Mouse (Mus musculus): ENCODE measurements around the gene Rad50. TPM values are rescaled to one million over a fixed set of nuclear protein-coding genes. Genes with fewer than 3 reads are reported as not detected.

The Rad50 gene
- polyA plus RNA-seq, 1 experiment from 2014 or later, result 20.7 TPM

- H3K27me3 ChIP-seq (ENCODE audit: control insufficient read depth, insufficient read depth, low read length), result no peaks in the 10 kb centered on the region
- peak overlapping the region; percentile 65 for H3K4me3 ChIP-seq (ENCODE audit: low read depth, low read length)
- 84% methylated on average over 3 of the region's 3 CpGs for WGBS
- H3K36me3 ChIP-seq (ENCODE audit: control insufficient read depth, insufficient read depth, low read length), result no peaks in the 10 kb centered on the region
- H3K9me3 ChIP-seq (ENCODE audit: control insufficient read depth, low read length), result no peaks in the 10 kb centered on the region
- peaks cover 3% of the 10 kb centered on the region; the same call in 1 of the 2 replicates for H3K4me1 ChIP-seq (ENCODE audit: control insufficient read depth, insufficient read depth, low read length)
- no peak for DNase-seq (ENCODE audit: low spot score, missing footprints)
- no peak overlapping the region for H3K9ac ChIP-seq (ENCODE audit: low read length)
- no peak for ATAC-seq (ENCODE audit: low FRiP score)
- no peak overlapping the region for H3K27ac ChIP-seq (ENCODE audit: low read depth, low read length)
- peak overlapping the region; percentile 95 for H3K4me2 ChIP-seq
These were observed 545 bp upstream of the Rad50 start for GRCm38 (mm10) chr11:53707718-53708009.

DNA sequence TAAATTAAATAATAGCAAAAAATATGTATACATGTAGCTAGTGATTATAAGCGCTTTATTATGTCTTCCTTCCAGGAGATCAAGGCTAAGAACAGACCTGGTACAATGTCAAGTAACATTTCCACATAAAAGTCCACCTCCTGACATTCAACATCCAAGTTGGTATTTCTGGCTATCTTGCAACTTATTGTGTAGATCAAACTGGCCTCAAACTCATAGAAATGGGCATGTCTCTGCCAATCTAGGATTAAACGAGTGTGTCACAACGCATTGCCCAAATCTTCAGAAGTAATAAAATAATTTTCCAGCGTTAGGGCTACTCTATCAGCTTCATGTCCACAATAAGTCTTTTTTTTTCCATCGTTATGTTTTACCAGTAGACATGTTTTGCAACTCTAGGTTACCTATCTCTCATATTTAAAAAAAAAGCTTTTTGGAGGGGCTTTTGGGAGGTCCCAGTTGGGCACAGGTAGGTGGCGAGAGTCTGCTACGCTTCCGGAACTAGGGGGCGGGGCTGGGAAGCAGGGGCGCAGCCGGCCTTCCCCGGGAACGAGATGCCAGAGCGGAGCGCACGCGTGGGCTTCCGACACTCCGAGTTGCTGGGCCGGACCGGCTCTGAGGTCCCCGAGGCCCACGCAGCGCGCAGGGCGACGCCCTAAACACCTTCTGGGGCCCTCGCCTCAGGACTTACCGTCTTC, 734 bp downstream of the Rad50 start:
- peak; percentile 52 for ATAC-seq (ENCODE audit: low FRiP score)
- H3K4me1 ChIP-seq (ENCODE audit: control insufficient read depth, insufficient read depth, low read length), result peaks cover 3% of the 10 kb centered on the region; the same call in 1 of the 2 replicates
- H3K9ac ChIP-seq (ENCODE audit: low read length), result peak overlapping the region; percentile 73
- no peaks in the 10 kb centered on the region for H3K9me3 ChIP-seq (ENCODE audit: control insufficient read depth, low read length)
- H3K27ac ChIP-seq (ENCODE audit: low read depth, low read length), result no peak overlapping the region
- H3K4me2 ChIP-seq, result peak overlapping the region; percentile 95
- DNase-seq (ENCODE audit: low spot score, missing footprints), result no peak
- H3K36me3 ChIP-seq (ENCODE audit: control insufficient read depth, insufficient read depth, low read length), result no peaks in the 10 kb centered on the region
- no peaks in the 10 kb centered on the region for H3K27me3 ChIP-seq (ENCODE audit: control insufficient read depth, insufficient read depth, low read length)
- peak overlapping the region; percentile 65 for H3K4me3 ChIP-seq (ENCODE audit: low read depth, low read length)
- 8% methylated on average over 29 of the region's 29 CpGs for WGBS

GRCm38 (mm10) chr11:53699351-53699750, 7.8 kb downstream of the Rad50 start:
- no peak for ATAC-seq (ENCODE audit: low FRiP score)
- 91% methylated on average over 4 of the region's 4 CpGs for WGBS
- Histone ChIP-seq H3K27me3 (ENCODE audit: control insufficient read depth, insufficient read depth, low read length) (no peaks in the 10 kb centered on the region), H3K4me1 (ENCODE audit: control insufficient read depth, insufficient read depth, low read length) (no peaks in the 10 kb centered on the region), H3K4me3 (ENCODE audit: low read depth, low read length) (no peak overlapping the region), H3K27ac (ENCODE audit: low read depth, low read length) (no peak overlapping the region), H3K36me3 (ENCODE audit: control insufficient read depth, insufficient read depth, low read length) (peaks cover 3% of the 10 kb centered on the region; the same call in 1 of the 2 replicates), H3K4me2 (no peak overlapping the region), H3K9ac (ENCODE audit: low read length) (no peak overlapping the region), H3K9me3 (ENCODE audit: control insufficient read depth, low read length) (no peaks in the 10 kb centered on the region)
- DNase-seq (ENCODE audit: low spot score, missing footprints), result no peak

DNA sequence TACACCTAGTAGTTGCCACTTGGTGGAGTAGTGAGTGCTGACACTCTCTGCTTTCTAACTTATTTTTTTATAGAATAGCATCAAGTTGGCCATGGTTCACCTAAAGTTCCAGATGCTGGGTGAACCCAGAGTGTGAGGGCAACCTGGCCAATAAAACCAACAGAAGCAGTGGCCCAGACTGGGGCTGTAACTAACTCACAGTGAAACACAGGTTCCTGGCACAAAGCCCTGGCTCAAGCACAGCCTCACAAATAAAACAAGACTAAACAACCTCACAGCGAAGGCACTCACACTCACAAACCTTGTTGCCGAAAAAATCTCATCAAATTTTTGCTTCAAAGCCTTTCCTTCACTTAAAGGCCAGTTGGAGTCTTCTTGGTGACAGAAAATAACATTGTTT, 8.6 kb downstream of the Rad50 start:
- H3K9ac ChIP-seq (ENCODE audit: low read length), result no peak overlapping the region
- H3K9me3 ChIP-seq (ENCODE audit: control insufficient read depth, low read length), result no peaks in the 10 kb centered on the region
- H3K27ac ChIP-seq (ENCODE audit: low read depth, low read length), result no peak overlapping the region
- DNase-seq (ENCODE audit: low spot score, missing footprints) (no peak), ATAC-seq (ENCODE audit: low FRiP score) (no peak)
- no peaks in the 10 kb centered on the region for H3K27me3 ChIP-seq (ENCODE audit: control insufficient read depth, insufficient read depth, low read length)
- peaks cover 3% of the 10 kb centered on the region; the same call in 1 of the 2 replicates for H3K36me3 ChIP-seq (ENCODE audit: control insufficient read depth, insufficient read depth, low read length)
- H3K4me3 ChIP-seq (ENCODE audit: low read depth, low read length), result no peak overlapping the region
- H3K4me1 ChIP-seq (ENCODE audit: control insufficient read depth, insufficient read depth, low read length), result no peaks in the 10 kb centered on the region
- H3K4me2 ChIP-seq, result no peak overlapping the region
- WGBS, result 95% methylated on average over 2 of the region's 2 CpGs

DNA sequence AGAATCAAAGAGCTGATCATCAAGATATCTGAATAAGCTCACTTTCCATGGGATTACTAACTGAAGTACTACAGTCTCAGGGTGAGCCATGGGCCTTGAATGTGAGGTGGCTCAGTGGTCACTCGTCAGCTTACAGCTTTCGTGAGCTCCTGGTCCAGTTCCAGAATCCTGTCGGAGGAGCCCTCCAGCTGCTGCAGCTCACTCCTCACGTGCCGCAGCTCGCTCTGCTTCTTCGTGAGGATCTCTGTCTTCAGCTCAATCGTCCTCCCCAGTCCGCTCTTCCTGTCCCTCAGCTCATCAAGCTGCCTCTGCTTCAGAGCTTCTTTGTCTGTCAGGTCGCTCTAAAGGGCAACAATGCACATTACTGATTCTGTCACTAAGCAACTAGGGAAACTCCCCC, 15.1 kb downstream of the Rad50 start:
- Histone ChIP-seq H3K27ac (ENCODE audit: low read depth, low read length) (no peak overlapping the region), H3K4me1 (ENCODE audit: control insufficient read depth, insufficient read depth, low read length) (no peaks in the 10 kb centered on the region), H3K9me3 (ENCODE audit: control insufficient read depth, low read length) (no peaks in the 10 kb centered on the region), H3K27me3 (ENCODE audit: control insufficient read depth, insufficient read depth, low read length) (no peaks in the 10 kb centered on the region), H3K4me2 (no peak overlapping the region), H3K36me3 (ENCODE audit: control insufficient read depth, insufficient read depth, low read length) (no peaks in the 10 kb centered on the region), H3K9ac (ENCODE audit: low read length) (no peak overlapping the region), H3K4me3 (ENCODE audit: low read depth, low read length) (no peak overlapping the region)
- DNase-seq (ENCODE audit: low spot score, missing footprints) (peak; percentile 89), ATAC-seq (ENCODE audit: low FRiP score) (no peak)
- WGBS, result 55% methylated on average over 10 of the region's 10 CpGs

DNA sequence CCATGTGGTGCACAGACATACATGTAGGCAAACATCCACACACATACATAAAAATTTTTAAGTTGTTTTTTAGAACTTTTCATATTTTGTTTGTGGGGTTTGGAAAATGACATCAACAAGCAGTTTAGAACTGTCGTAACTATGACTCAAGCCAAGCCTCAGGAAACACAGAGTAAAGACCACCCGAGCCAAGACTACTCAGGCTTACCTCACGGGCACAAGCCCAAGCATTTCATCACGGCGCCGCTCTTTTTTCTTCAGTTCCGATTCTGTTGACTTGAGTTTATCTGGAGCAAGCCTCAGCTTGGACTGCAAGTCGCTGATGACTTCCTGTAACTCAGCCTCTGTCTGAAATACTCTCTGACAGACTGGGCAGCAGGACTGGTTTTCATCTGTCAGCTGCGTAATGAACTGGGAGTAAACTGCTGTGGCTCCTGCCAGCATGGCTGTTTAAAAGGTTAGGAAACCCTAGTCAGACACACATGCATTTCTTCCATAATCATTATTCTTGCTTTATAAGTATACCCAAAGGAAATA, 24.1 kb downstream of the Rad50 start:
- no peak for DNase-seq (ENCODE audit: low spot score, missing footprints)
- Histone ChIP-seq H3K9ac (ENCODE audit: low read length) (no peak overlapping the region), H3K9me3 (ENCODE audit: control insufficient read depth, low read length) (no peaks in the 10 kb centered on the region), H3K36me3 (ENCODE audit: control insufficient read depth, insufficient read depth, low read length) (0 out of 2 replicates have a peak, but pooled peaks cover 5% of the 10 kb centered on the region), H3K27me3 (ENCODE audit: control insufficient read depth, insufficient read depth, low read length) (no peaks in the 10 kb centered on the region), H3K4me1 (ENCODE audit: control insufficient read depth, insufficient read depth, low read length) (no peaks in the 10 kb centered on the region), H3K4me2 (no peak overlapping the region), H3K27ac (ENCODE audit: low read depth, low read length) (no peak overlapping the region), H3K4me3 (ENCODE audit: low read depth, low read length) (no peak overlapping the region)
- WGBS, result 95% methylated on average over 9 of the region's 9 CpGs
- ATAC-seq (ENCODE audit: low FRiP score), result no peak

- DNase-seq (ENCODE audit: low spot score, missing footprints) (no peak), ATAC-seq (ENCODE audit: low FRiP score) (no peak)
- Histone ChIP-seq H3K27me3 (ENCODE audit: control insufficient read depth, insufficient read depth, low read length) (no peaks in the 10 kb centered on the region), H3K9me3 (ENCODE audit: control insufficient read depth, low read length) (no peaks in the 10 kb centered on the region), H3K27ac (ENCODE audit: low read depth, low read length) (no peak overlapping the region), H3K4me1 (ENCODE audit: control insufficient read depth, insufficient read depth, low read length) (no peaks in the 10 kb centered on the region), H3K4me3 (ENCODE audit: low read depth, low read length) (no peak overlapping the region), H3K9ac (ENCODE audit: low read length) (no peak overlapping the region), H3K4me2 (no peak overlapping the region), H3K36me3 (ENCODE audit: control insufficient read depth, insufficient read depth, low read length) (peaks cover 5% of the 10 kb centered on the region; the same call in 1 of the 2 replicates)
- WGBS, result 96% methylated on average over 2 of the region's 2 CpGs
These were observed 24.9 kb downstream of the Rad50 start for GRCm38 (mm10) chr11:53682170-53682569.

- WGBS, result 88% methylated on average over 2 of the region's 2 CpGs
- ATAC-seq (ENCODE audit: low FRiP score), result no peak
These were observed 25.4 kb downstream of the Rad50 start for GRCm38 (mm10) chr11:53681686-53682085.

DNA sequence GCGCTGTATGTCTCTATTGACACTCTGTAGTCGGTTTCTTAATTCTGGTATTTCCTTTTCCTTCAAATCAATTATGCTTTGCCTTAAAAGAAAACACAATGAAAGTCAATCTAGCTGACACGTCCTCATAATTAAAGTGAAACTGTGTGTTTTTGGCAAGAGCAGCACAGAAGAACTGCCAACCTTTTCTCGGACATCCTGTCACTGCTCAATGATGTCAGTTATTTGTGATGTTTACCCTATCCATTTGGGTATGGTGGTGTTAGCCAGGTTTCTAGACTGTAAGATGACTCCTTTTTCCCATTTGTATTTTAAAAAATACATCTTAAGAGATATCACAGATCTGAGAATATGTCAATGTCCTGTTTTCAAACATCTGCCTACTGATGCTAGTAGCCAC, 27.0 kb downstream of the Rad50 start:
- no peaks in the 10 kb centered on the region for H3K27me3 ChIP-seq (ENCODE audit: control insufficient read depth, insufficient read depth, low read length)
- 92% methylated on average over 4 of the region's 4 CpGs for WGBS
- no peak overlapping the region for H3K4me3 ChIP-seq (ENCODE audit: low read depth, low read length)
- no peaks in the 10 kb centered on the region for H3K4me1 ChIP-seq (ENCODE audit: control insufficient read depth, insufficient read depth, low read length)
- no peak overlapping the region for H3K4me2 ChIP-seq
- H3K9me3 ChIP-seq (ENCODE audit: control insufficient read depth, low read length), result no peaks in the 10 kb centered on the region
- H3K9ac ChIP-seq (ENCODE audit: low read length), result no peak overlapping the region
- H3K27ac ChIP-seq (ENCODE audit: low read depth, low read length), result no peak overlapping the region
- peaks cover 5% of the 10 kb centered on the region; the same call in 1 of the 2 replicates for H3K36me3 ChIP-seq (ENCODE audit: control insufficient read depth, insufficient read depth, low read length)
- no peak for ATAC-seq (ENCODE audit: low FRiP score)
- no peak for DNase-seq (ENCODE audit: low spot score, missing footprints)

More at GRCm38 (mm10) chr11:53681686-53682085, 25.4 kb downstream of the Rad50 start:
- no peaks in the 10 kb centered on the region for H3K4me1 ChIP-seq (ENCODE audit: control insufficient read depth, insufficient read depth, low read length)
- H3K9me3 ChIP-seq (ENCODE audit: control insufficient read depth, low read length), result no peaks in the 10 kb centered on the region
- H3K27ac ChIP-seq (ENCODE audit: low read depth, low read length), result no peak overlapping the region
- no peak overlapping the region for H3K4me3 ChIP-seq (ENCODE audit: low read depth, low read length)
- no peaks in the 10 kb centered on the region for H3K27me3 ChIP-seq (ENCODE audit: control insufficient read depth, insufficient read depth, low read length)
- no peak overlapping the region for H3K9ac ChIP-seq (ENCODE audit: low read length)
- peaks cover 5% of the 10 kb centered on the region; the same call in 1 of the 2 replicates for H3K36me3 ChIP-seq (ENCODE audit: control insufficient read depth, insufficient read depth, low read length)
- no peak overlapping the region for H3K4me2 ChIP-seq
- no peak for DNase-seq (ENCODE audit: low spot score, missing footprints)

Data from midbrain, embryonic 11.5 days (tissue).